Mouse (Mus musculus): ENCODE measurements around the gene Mip.

GRCm38 (mm10) chr10:128185959-128186358 is 39.7 kb upstream of the Mip start:
- TF ChIP-seq CTCF (IDR thresholded peaks at IDR 0.05; ENCODE audit: insufficient read depth, low read depth, low read length): no peak
- TF ChIP-seq POLR2A (IDR thresholded peaks at IDR 0.05; ENCODE audit: insufficient read depth, low read depth, low read length): no peak

Data from olfactory bulb, adult 2 months (tissue).